Mouse (Mus musculus): Measurements from ENCODE around the gene Pdk3.

GRCm38 (mm10) chrX:93730854-93731253 is 101.1 kb downstream of the Pdk3 start:
- no peak for TF ChIP-seq CTCF (IDR thresholded peaks at IDR 0.05; ENCODE audit: borderline replicate concordance, insufficient read depth, low read depth, low read length)
- no peak for TF ChIP-seq POLR2A (IDR thresholded peaks at IDR 0.05; ENCODE audit: borderline replicate concordance, insufficient read depth, low read length)
